Mouse (Mus musculus): ENCODE data around the gene Frmd4a. TPM values are rescaled to one million over a fixed set of nuclear protein-coding genes. Genes with fewer than 3 reads are reported as not detected.

Frmd4a gene
- total RNA-seq, 2 experiments from 2014 or later, result 113 to 118 TPM

DNA sequence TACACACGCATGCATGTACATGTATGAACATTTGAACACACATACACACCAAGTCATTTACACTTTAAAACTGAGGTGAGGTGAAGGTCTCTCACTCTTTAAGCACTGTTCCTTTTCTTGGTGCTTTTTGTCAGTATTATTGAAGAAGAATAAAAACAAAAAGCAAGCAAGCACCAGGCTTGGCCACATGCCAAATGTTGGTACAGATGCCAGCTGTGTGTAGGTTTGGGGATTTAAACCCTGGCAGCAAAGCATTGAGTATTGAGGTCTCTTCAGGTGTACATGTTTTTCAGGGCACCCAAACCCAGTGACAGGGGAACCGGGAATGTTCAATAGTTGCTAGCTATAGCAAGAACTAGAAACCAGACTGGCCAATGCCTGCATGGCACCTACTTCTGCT is 469.8 kb downstream of the Frmd4a start:
- intact Hi-C loops (cut with DNase I), result no loop called here
- no peak for DNase-seq (ENCODE audit: extremely low spot score in 1 of 2, low spot score in 2 of 2)

DNA sequence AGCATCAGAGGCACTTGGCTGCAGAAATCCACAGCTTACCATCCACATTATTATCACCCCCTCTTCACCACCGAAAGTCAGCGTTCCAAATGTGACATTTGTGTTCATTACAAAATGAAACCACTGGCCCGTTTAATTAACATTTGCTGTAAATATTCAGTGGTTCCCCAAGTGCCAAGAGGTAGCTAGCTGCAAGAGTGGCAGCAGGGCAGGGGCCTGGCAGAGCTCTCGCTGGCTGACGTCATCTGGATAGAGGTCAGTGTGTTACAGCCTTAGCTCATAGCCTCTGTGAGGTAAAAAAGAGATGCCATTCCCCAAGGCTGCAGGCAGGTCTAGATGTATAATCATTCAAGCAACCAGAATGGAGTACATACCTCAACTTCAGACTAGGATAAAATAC is 473.3 kb downstream of the Frmd4a start:
- intact Hi-C loops (cut with DNase I), result loop anchor here (5.0 kb wide), 1 partner anchor 674 kb away; no protein-coding TSS in a partner anchor
- DNase-seq (ENCODE audit: extremely low spot score in 1 of 2, low spot score in 2 of 2), result no peak

DNA sequence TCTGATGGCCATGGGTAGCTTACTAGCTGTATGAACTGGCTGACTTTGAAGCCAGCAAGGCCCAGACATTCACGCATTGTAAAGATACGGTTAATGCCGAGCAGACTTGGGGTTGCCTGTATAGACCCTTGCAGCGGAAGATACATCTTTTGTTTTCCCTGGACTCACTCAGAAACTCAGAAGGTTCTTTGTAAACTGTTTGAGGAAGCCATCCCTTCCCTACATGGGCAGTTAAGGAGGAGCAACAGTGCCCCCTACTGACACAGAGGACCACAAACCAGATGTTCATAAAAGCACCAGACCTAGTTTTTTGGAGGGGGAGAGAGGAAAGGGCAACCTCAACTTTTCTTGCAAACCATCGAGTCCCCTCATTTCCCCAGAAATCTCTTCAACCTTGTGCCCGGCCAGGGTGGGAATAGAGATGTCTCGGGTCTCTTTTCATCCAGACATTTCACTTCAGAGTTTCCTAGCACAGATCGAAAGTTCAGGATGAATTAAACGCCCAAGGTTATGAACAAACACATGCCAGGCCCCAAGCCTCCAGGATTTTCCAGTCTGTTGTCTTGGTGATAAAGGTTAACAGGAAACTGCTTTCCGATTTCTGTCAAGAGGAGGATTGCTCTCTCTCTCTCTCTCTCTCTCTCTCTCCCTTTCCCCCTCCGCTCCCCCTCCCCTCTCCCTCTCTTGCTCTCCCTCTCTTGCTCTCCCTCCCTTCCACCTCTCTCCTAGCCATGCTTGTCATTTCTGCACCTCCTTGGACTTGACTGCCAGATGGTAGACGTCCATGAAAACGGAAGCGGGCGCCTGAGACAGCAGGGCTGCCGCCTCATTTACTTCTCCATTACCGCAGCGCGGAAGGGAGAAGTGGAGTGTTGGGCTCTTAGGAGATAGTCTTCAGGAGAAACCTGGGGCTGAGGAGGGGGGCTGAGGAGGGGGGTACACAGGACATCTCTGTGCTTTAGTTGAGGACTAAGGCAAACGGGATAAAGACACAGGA is 475.3 kb downstream of the Frmd4a start:
- peak; percentile 77 for DNase-seq (ENCODE audit: extremely low spot score in 1 of 2, low spot score in 2 of 2)
- intact Hi-C loops (cut with DNase I), result loop anchor here (2.0 to 5.0 kb wide), 2 partner anchors 270 to 675 kb away; no protein-coding TSS in a partner anchor

DNA sequence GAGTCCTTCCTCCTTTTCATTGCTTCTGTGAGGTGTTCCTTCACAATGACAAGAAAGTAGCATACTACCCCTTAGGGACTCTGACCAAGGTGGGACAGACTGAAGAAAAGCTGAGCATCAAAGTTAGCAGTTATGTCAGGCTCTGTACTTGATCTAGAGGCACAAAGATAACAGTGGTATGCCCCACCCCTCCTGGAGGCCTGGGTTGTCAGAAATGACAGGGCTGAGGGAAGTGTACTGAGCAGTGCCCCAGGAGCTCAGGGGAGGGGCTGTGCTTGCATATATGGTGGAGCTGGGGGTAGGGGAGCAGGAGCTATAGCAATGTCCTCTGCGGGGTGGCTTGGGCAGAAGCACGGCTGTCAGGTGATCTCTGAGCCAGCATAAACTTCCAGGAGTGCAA is 477.0 kb downstream of the Frmd4a start:
- no peak for DNase-seq (ENCODE audit: extremely low spot score in 1 of 2, low spot score in 2 of 2)
- intact Hi-C loops (cut with DNase I), result loop anchor here (5.0 kb wide), 1 partner anchor 677 kb away; no protein-coding TSS in a partner anchor

DNA sequence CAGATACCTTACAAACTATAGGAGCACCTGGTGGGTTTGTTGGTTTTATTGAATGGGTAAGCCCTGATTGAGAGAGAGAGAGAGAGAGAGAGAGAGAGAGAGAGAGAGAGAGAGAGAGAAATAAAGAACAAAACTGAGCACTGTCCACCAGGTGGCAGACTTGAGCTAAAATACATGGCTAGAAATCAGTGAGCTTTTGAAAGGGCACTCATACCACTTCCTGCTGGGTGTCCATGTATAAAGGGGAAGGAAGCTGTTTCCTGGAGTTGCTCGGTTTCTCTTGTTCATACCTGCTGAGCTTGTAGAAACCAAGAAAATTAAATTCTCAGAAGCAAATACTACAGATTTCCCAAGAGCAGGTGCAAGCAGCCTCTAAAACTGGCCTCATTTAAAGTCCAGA is 481.7 kb downstream of the Frmd4a start:
- DNase-seq (ENCODE audit: extremely low spot score in 1 of 2, low spot score in 2 of 2), result peak; percentile 45 to 67
- intact Hi-C loops (cut with DNase I), result loop anchor here (2.0 to 5.0 kb wide), 2 partner anchors 108 to 366 kb away; no protein-coding TSS in a partner anchor

DNA sequence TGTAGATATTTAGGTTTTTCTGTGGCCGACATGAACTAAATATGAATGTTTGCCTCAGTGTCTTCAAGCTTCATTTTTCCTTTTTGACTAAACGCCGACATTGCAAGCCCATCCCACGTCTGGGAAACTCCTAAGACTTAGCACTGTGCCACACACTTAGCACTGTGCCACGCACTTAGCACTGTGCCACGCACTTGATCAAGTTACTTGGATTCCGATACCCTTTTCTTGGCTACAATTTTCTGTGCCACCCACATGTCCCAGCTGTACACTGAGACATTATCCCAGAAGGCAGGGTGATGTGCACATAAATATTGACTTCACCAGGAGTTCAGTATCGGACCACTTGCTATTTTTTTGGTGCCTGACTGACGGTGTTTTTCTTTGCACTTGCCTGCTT is 482.4 kb downstream of the Frmd4a start:
- no peak for DNase-seq (ENCODE audit: extremely low spot score in 1 of 2, low spot score in 2 of 2)
- intact Hi-C loops (cut with DNase I), result loop anchor here (2.0 to 5.0 kb wide), 2 partner anchors 107 to 365 kb away; no protein-coding TSS in a partner anchor

DNA sequence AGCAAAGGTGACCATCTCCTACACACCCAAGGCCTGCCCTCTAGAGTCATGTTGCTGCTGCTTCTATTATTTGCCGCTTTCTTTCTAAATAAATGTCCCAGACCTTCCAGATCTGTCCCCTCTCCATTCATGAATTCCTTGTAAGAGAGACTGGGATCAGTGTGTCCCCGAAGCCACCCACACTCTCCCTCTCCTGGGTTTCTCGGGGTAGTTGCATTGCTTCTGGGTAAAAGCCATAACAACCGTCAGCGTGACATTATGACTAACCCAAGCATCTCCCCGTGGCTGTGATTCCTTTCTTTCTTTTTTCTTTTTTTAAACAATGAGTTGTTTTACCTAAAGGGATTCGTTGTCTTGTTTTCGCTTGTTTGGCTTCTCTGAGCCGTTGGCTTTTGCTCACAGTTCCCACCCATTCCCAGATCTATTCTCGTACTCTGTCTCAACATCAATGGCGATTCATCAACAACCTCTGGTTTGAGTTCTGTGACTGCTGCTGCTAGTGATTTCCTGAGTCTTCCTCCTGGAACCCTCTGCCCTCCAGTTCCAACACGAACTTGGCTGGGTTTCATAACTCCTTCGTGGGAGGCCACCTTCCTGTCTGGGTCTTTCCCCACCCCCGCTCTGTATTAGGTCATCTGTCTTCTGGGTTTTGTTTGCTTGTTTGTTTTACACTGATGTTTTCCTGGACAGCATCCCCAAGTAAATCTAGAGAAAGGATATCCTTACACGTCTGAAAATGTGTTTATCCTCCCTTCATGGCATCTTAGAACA is 483.9 kb downstream of the Frmd4a start:
- intact Hi-C loops (cut with DNase I), result no loop called here
- DNase-seq (ENCODE audit: extremely low spot score in 1 of 2, low spot score in 2 of 2), result peak in 1 of 2 experiments; percentile 70

DNA sequence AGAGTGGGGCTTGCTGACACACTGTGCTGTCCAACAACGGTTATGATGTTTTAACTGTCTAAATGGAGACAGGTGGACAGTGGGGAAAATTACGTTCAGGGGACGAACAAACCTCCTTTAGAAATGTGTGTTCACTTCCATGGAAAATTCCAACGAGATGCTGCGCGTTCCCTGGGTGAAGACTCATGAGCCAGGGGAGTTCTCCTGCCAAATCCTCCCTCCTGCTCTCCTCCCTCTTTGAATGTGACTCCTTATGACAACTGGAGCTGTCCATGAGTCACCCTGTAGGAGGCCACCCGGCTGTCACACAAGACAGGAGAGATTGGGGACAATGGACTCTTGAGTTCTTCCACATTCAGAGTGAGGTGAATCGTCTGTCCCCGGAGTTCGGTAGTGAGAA is 486.9 kb downstream of the Frmd4a start:
- DNase-seq (ENCODE audit: extremely low spot score in 1 of 2, low spot score in 2 of 2), result no peak
- intact Hi-C loops (cut with DNase I), result no loop called here

DNA sequence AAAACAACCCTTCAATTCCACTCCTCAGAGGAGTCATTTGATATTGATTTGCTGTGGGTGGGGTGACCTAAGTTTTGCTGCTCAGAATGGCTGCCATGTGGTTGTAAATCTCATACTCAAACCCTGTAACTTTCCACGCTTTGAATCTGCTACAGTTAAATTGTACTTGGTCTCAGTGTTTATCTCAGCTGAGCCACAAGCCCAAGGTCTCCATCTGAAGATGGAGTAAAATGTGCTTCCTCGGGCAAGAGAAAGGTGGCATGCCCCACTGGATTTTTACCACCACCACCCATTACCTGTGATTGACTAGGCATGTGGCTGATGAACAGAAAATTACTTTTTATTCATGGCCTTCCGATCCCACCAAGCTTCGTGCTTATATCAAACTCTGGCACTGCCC is 488.2 kb downstream of the Frmd4a start:
- intact Hi-C loops (cut with DNase I), result no loop called here

DNA sequence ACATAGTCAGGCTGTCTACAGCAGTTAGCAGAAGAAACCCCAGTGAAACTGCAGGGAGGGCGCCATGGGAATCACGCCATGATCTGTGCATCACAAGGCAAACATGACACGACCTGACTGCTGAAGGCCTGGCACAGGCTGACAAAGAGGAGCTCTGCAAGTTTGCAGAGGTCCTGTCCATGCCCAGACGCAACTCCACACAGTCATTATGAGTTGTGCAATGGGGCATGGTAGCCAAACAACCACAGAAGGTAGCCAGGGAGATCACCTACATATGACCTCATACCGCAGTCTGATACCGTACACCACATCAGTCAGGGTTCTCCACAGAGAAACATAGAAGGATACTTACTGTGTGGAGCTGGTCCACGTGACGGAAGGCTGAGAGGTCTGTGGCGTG is 489.1 kb downstream of the Frmd4a start:
- intact Hi-C loops (cut with DNase I), result no loop called here
- no peak for DNase-seq (ENCODE audit: extremely low spot score in 1 of 2, low spot score in 2 of 2)

More for the DNA sequence above, 488.2 kb downstream of the Frmd4a start:
- DNase-seq (ENCODE audit: extremely low spot score in 1 of 2, low spot score in 2 of 2), result no peak

DNA sequence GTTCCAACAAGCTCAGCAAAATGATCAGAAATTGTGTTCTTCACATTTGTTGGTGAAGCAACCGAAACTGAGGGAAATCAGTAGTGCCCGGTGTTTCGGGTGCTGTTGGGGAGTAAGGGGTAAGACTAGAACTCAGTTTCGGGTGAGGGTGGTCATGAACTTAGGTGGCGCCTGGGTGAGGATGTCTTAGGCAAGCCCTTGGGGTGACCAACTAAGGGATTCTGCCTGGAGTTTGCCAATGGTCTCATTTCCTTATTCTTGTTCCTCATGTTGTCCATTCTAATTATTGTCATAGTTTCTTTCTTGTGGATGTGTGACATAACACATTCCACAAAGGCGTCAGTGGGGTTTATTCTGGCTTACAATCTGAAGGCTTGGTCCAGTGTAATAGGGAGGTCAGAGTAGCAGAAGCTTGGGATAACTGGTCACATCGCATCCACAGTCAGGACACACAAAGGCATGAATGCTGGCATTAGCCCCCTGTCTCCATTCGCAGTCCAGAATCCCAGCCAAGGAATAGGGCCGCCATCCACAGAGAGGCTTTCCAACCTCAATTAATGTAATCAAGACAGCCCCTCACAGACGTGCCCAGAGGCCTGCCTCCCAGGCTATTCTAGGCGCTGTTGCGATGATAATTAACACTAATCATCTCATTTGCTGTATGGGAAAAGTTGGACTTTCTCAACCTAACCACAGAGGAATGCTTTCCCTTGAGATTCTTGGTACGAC is 490.5 kb downstream of the Frmd4a start:
- intact Hi-C loops (cut with DNase I), result no loop called here
- no peak for DNase-seq (ENCODE audit: extremely low spot score in 1 of 2, low spot score in 2 of 2)

DNA sequence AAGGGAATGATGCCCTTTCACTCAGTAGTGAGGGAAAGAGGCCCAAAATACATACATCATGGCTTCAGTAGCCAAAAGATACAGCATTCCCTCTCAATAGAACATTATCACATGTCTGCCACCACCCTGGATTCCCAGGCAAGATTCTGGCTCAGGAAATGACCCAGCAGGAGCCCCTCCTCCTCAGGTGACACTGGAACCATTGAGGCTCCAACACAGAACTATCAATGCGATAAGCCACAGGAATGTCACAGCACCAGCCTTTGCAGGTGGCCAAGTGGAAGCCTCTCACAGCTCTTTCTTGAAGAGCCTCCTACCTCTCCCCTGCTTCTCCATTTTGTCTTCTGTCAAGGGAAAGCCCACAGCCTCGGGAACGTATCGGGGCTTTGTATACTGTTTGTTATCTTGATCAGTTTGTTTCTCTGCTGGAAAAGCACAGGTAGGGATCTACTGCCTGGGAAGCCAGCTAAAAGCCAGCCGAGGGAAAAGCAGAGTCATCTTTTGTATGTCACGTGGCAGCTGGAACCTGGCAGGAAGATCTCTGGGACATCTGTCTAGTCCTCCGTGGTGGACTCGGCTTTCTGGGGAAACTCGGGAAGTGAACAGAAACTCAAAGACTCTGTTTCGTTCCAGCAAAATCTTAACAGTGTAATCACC is 491.6 kb downstream of the Frmd4a start:
- DNase-seq (ENCODE audit: extremely low spot score in 1 of 2, low spot score in 2 of 2), result no peak
- intact Hi-C loops (cut with DNase I), result no loop called here

DNA sequence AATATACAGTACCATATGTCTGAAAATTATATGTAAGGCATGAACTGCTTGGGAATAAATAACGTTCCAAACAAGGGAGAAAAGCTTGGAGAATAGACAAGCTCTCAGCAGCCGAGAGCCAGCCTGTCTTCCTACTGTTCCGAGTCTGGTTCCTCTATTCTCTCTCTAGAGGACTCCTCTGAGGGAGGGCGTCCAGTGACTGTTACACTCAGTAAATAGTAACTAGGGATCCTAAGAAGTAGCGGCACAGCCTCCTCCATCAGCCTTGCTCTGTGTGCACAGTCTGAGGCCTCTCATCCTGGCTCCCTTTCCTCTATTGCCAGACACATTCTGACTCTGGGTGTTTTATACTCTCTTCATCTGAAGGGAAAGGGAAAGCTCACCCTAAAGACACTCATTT is 492.2 kb downstream of the Frmd4a start:
- intact Hi-C loops (cut with DNase I), result loop anchor here (5.0 kb wide), 1 partner anchor 48 kb away; no protein-coding TSS in a partner anchor
- DNase-seq (ENCODE audit: extremely low spot score in 1 of 2, low spot score in 2 of 2), result peak in 1 of 2 experiments; percentile 25

DNA sequence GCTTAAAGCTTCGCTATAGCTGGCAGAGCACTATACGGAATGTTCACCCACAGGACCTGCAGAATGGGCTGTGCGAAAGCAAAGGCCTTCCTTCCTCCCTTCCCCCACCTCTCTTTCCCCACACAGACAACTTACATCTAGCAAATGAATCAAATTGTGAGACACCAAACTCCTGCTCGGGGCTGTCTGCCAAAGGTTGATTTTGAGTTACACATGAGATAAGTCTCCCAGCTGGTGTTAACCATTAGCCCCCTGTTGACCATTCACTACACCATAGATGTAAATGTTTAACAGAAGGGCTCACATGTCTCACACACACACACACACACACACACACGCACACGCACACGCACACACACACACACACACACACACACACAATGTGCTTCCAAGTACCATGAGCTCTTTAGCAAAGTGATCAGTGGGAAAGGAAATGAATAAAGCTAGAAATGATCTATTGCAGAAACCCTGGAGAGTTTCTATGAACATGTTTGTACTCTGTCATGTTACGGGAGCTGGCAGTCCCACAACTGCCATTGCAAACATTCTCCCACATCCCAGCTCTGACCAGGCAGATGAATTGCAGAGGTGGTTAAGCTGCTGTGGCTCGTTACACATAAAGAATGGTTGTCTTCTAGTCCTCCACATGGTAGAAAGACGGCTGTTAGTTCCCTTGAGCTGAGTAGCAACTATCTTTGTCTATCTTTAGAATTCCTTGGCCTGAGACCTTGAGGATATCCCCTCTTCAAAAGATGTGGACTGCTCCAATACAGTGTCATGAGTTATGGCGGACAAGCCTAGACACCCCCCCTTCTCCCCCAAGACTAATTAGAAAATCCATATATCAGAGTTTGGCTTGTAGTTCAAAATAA is 492.9 kb downstream of the Frmd4a start:
- intact Hi-C loops (cut with DNase I), result loop anchor here (5.0 kb wide), 1 partner anchor 47 kb away; no protein-coding TSS in a partner anchor
- no peak for DNase-seq (ENCODE audit: extremely low spot score in 1 of 2, low spot score in 2 of 2)

DNA sequence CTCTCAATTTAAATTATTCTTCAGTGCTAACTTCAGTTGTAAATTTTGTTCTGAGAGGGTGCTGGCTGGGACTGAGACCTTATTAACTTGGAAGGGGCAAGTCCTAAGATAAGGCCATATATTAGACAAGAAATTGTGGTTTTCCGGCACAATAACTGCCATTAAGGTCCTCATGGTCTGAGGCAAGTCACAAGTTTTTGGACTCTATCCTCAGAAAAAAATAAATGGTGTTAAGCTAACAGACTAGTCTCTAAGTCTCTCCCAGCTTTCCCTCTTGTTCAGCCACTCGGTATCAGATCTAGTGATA is 493.5 kb downstream of the Frmd4a start:
- intact Hi-C loops (cut with DNase I), result loop anchor here (5.0 kb wide), 1 partner anchor 46 kb away; no protein-coding TSS in a partner anchor
- DNase-seq (ENCODE audit: extremely low spot score in 1 of 2, low spot score in 2 of 2), result no peak

DNA sequence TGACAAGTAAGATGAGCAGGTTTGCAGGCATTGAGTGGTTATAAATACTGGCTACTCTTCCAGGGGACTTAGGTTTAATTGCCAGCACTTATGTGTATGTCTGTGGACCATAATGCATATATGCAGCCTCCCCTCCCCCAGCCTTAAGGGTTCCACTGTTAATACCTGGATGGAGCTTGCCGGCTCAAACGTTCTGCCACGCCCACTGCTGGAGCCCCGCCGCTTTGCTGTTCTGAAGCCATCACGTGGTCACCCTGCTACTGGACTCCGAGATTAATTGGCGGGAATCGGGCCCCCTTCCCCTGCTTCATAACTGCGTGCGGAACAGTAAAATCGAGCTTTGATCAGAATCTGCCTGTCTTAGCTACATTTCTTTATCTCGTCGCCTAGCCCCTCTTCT is 495.1 kb downstream of the Frmd4a start:
- intact Hi-C loops (cut with DNase I), result loop anchor here (5.0 kb wide), 1 partner anchor 45 kb away; no protein-coding TSS in a partner anchor
- DNase-seq (ENCODE audit: extremely low spot score in 1 of 2, low spot score in 2 of 2), result no peak

DNA sequence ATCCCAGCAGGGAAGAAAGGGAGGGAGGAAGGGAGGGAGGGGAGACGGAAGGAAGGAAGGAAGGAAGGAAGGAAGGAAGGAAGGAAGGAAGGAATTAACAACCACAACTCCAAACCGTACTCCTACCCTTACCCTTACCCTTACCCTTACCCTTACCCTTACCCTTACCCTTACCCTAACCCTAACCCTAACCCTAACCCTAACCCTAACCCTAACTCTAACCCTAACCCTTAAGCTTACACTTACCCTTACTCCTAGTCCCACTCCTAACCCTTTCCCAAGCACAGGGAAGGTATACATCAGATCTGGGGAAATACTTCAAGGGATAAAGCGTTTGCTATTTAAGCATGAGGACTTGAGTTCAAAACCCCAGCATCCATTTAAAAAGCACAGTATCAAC is 498.4 kb downstream of the Frmd4a start:
- intact Hi-C loops (cut with DNase I), result no loop called here
- no peak for DNase-seq (ENCODE audit: extremely low spot score in 1 of 2, low spot score in 2 of 2)
